Mouse (Mus musculus) thymus, adult 2 months (tissue): ENCODE results near the gene Cenpn. TPM values are rescaled to one million over a fixed set of nuclear protein-coding genes. Genes with fewer than 3 reads are reported as not detected.

Source experiments
- DNase-seq: peaks from one replicate; pipeline ENCODE4 v3.0.0; 2021
- H3K27ac ChIP-seq: fragments of 200-500 bp; 2 replicates; pipeline ENCODE4 v1.5.1; 2012; ENCODE audit warnings: low read length, control low read depth; ENCODE audit not compliant: control insufficient read depth, insufficient read depth
- H3K27me3 ChIP-seq: fragments of 200-500 bp; 2 replicates; pipeline ENCODE4 v1.6.1; 2012; ENCODE audit warnings: mild to moderate bottlenecking, low read length, moderate library complexity, mixed read lengths; ENCODE audit not compliant: control insufficient read depth, insufficient read depth
- H3K36me3 ChIP-seq: fragments of 200-500 bp; 2 replicates; pipeline ENCODE4 v1.6.1; 2012; ENCODE audit warnings: mild to moderate bottlenecking, low read length, moderate library complexity; ENCODE audit not compliant: control insufficient read depth, insufficient read depth
- H3K4me1 ChIP-seq: fragments of 200-500 bp; replicated peaks from 2 replicates; pipeline ENCODE4 v1.6.1; 2012; ENCODE audit warnings: low read length; ENCODE audit not compliant: control insufficient read depth, insufficient read depth
- H3K4me3 ChIP-seq: fragments of 200-500 bp; 2 replicates; pipeline ENCODE4 v1.5.1; 2012; ENCODE audit warnings: mild to moderate bottlenecking, low read length, control low read depth, moderate library complexity; ENCODE audit not compliant: control insufficient read depth, insufficient read depth
- CTCF ChIP-seq: fragments of 200-500 bp; IDR thresholded peaks from 2 replicates; pipeline ENCODE4 v1.5.1; 2012; ENCODE audit warnings: mild to moderate bottlenecking, control low read depth, low read length, moderate library complexity, borderline replicate concordance; ENCODE audit not compliant: control insufficient read depth, poor library complexity, insufficient read depth; ENCODE audit errors: extremely low read depth
- POLR2A ChIP-seq: fragments of 200-500 bp; IDR thresholded peaks from 2 replicates; pipeline ENCODE4 v1.6.1; 2012; ENCODE audit warnings: mild to moderate bottlenecking, low read length, control low read depth, moderate library complexity; ENCODE audit not compliant: control insufficient read depth, poor library complexity, insufficient read depth; ENCODE audit errors: extremely low read depth
- WGBS: fragments of 180-500 bp; shearing (Covaris S2); methylation state at CpG from one replicate; pipeline ENCODE4 v1.1.7; 2018; 5-methylcytosine and 5-hydroxymethylcytosine counted together
- polyA plus RNA-seq: library from polyadenylated mRNA; depleted of rRNA; stranded (reverse); fragments of >200 nt; gene quantifications from 2 replicates; pipeline ENCODE4 v1.2.3, GENCODE M21; 2012

The Cenpn gene
- polyA plus RNA-seq, 1 experiment: 20.5 TPM

GRCm38 (mm10) chr8:116952428-116952827 is 30.9 kb downstream of the Cenpn start:
- Histone ChIP-seq H3K4me1 (peaks cover 15% of the 10 kb centered on the region), H3K36me3 (peaks cover 30% of the 10 kb centered on the region), H3K27ac (no peak overlapping the region), H3K4me3 (no peak overlapping the region), H3K27me3 (no peaks in the 10 kb centered on the region)
- DNase-seq: peak; percentile 71
- no peak for TF ChIP-seq POLR2A
- peak; percentile 59; the same call in 1 of the 2 replicates for TF ChIP-seq CTCF
- WGBS: 17% methylated on average over 8 of the region's 8 CpGs

DNA sequence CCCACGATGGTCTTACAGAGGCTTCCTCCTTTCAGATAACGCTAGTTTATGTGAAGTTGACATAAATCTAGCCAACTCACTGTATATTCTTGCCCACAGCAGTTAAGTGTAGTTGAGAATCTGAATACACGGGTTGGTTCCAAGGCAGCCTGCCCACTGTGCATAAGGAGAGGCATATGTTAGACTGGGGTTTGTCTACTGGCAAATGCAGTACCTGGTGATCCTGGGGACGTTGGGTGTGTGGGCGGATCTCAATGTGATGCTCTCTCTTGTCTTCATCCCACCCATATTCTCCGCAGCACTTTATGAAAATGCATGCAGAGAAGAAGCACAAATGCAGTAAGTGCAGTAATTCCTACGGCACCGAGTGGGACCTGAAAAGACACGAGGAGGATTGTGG is 32.9 kb downstream of the Cenpn start:
- no peak for DNase-seq
- Histone ChIP-seq H3K36me3 (peaks cover 33% of the 10 kb centered on the region), H3K27me3 (no peaks in the 10 kb centered on the region), H3K27ac (no peak overlapping the region), H3K4me3 (no peak overlapping the region), H3K4me1 (peaks cover 12% of the 10 kb centered on the region)
- 96% methylated on average over 9 of the region's 9 CpGs for WGBS
- no peak for TF ChIP-seq POLR2A
- TF ChIP-seq CTCF: no peak

- TF ChIP-seq CTCF (no peak), POLR2A (no peak)
- no peak overlapping the region for H3K27ac ChIP-seq
- WGBS: 95% methylated on average over 6 of the region's 6 CpGs
Measured at GRCm38 (mm10) chr8:116969531-116969930, 48.0 kb downstream of the Cenpn start.

GRCm38 (mm10) chr8:116975066-116975465 is 53.5 kb downstream of the Cenpn start:
- H3K36me3 ChIP-seq: no peaks in the 10 kb centered on the region
- no peak overlapping the region for H3K27ac ChIP-seq
- 51% methylated on average over 5 of the region's 5 CpGs for WGBS
- DNase-seq: no peak
- H3K4me1 ChIP-seq: peaks cover 11% of the 10 kb centered on the region
- no peak overlapping the region for H3K4me3 ChIP-seq
- H3K27me3 ChIP-seq: no peaks in the 10 kb centered on the region
- no peak for TF ChIP-seq POLR2A
- TF ChIP-seq CTCF: no peak

More at GRCm38 (mm10) chr8:116969531-116969930, 48.0 kb downstream of the Cenpn start:
- no peak overlapping the region for H3K4me3 ChIP-seq
- H3K27me3 ChIP-seq: no peaks in the 10 kb centered on the region
- no peaks in the 10 kb centered on the region for H3K36me3 ChIP-seq
- no peak for DNase-seq
- no peaks in the 10 kb centered on the region for H3K4me1 ChIP-seq

- DNase-seq: no peak
- no peak overlapping the region for H3K4me3 ChIP-seq
- 87% methylated on average over 5 of the region's 5 CpGs for WGBS
- no peaks in the 10 kb centered on the region for H3K27me3 ChIP-seq
- H3K4me1 ChIP-seq: peaks cover 12% of the 10 kb centered on the region
- TF ChIP-seq POLR2A (no peak), CTCF (no peak)
- no peaks in the 10 kb centered on the region for H3K36me3 ChIP-seq
- H3K27ac ChIP-seq: no peak overlapping the region
Measured at GRCm38 (mm10) chr8:116975606-116976005, 54.1 kb downstream of the Cenpn start.

DNA sequence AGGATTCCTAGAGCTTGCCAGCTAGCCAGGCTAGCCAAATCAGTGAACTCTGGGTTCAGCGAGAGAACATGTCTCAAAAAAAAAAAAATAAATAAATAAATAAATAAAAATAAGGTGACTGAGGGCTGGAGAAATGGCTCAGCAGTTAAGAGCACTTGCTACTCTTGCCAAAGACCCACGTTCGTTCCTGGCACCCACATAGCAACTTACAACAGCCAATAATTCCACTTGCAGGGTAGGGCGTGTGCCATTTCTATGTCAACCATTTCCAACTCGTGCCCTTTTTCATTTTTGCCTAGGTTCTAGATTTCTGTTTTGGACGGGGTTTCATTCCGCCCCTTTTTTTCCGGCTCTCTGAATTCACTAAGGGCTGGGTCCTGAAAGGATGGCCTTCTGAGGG is 56.5 kb downstream of the Cenpn start:
- Histone ChIP-seq H3K4me3 (peak overlapping the region; percentile 82), H3K36me3 (no peaks in the 10 kb centered on the region), H3K4me1 (peaks cover 12% of the 10 kb centered on the region), H3K27ac (no peak overlapping the region), H3K27me3 (no peaks in the 10 kb centered on the region)
- no peak for DNase-seq
- no peak for TF ChIP-seq CTCF
- no peak for TF ChIP-seq POLR2A
- 30% methylated on average over 8 of the region's 8 CpGs for WGBS

DNA sequence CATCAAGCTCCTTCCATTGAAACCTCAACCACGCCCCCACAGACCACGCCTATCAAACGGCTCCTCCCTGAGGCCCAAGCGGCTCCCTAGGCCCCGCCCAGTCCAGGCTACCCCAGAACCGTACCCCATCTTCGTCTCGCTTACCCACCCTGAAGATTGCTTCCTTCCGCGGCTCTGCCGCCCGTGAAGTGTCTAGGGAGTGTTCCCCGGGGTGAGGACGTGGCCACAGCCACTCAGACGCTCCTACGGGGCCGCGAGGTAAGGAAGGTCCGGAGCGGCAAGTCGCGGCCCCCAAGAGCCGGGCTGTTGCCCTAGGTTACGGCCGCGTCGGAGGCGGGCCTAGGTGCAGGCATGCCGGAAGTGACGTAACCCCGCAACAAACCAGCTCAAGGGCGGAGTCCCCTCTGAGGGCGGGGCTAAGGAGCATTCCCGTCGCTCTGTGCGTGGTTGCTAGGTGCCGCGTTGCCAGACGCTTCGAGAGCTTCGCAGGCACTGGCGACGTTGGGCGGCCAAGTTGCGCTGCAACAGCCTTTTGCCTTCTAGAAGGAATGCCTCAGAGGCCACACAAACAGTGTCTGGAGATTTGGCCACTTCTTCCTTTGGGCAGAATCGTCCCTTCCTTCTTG is 57.2 kb downstream of the Cenpn start, which contains the start of gene 1700030J22Rik:
TSS of gene 1700030J22Rik (minus strand) at position 329 of the 626 bp plus-strand sequence.
- no peaks in the 10 kb centered on the region for H3K27me3 ChIP-seq
- peak; percentile 98 for DNase-seq
- peak within 1 kb of the TSS; percentile 82 for H3K4me3 ChIP-seq
- TF ChIP-seq CTCF (0 out of 2 replicates have a peak, but pooled peaks have one; percentile 47), POLR2A (no peak)
- under 1% methylated on average over 46 of the region's 46 CpGs for WGBS
- H3K4me1 ChIP-seq: peaks cover 12% of the 10 kb centered on the region
- no peaks in the 10 kb centered on the region for H3K36me3 ChIP-seq
- no peak within 1 kb of the TSS for H3K27ac ChIP-seq

DNA sequence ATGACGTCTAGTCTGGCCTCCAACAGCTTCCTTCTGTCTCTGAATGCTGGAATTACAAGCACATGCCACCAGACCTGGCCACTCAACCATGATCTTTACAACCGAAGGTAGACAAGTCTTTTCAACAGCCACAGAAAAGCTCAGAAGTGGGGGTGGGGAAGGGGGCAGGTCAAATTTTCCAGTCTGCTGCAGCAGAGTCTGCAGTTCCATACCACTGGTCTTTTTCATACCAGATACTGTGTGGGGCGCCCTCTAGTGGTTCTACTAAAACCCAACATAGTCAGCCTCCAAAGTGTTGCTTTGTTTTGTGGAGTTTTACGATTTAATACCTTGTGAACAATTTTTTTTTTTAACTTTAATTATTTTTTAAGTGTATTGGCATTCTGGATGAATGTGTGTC is 58.6 kb downstream of the Cenpn start:
- Histone ChIP-seq H3K27me3 (no peaks in the 10 kb centered on the region), H3K4me1 (peaks cover 12% of the 10 kb centered on the region), H3K36me3 (no peaks in the 10 kb centered on the region), H3K4me3 (no peak overlapping the region), H3K27ac (no peak overlapping the region)
- 13% methylated on average over 4 of the region's 4 CpGs for WGBS
- peak; percentile 62 for DNase-seq
- TF ChIP-seq POLR2A: no peak
- TF ChIP-seq CTCF: no peak
